Mouse (Mus musculus) sigmoid colon, adult 10 weeks (tissue): Measurements from ENCODE around the gene Gstm7. TPM values are rescaled to one million over a fixed set of nuclear protein-coding genes. Genes with fewer than 3 reads are reported as not detected.

Source experiments
- polyA plus RNA-seq: library from polyadenylated mRNA; stranded (reverse); fragments of 350-450 nt; fragmentation: Illumina TruSeq; extraction: RNeasy Lipid Tissue Mini Kit (QIAGEN cat#74804); gene quantifications from one replicate; pipeline ENCODE4 v1.2.3, GENCODE M21; 2014; ENCODE audit warnings: low read depth, low replicate concordance

The Gstm7 gene
- 4.3 TPM for polyA plus RNA-seq

GRCm38 (mm10) chr3:107931670-107932069 lies at the start of gene Gstm7:
Gene Gstm7, minus strand, starts transcription at chr3:107931817.

GRCm38 (mm10) chr3:107968724-107969395 lies 37.2 kb upstream of the Gstm7 start, which contains the start of gene Gstm3:
Gene Gstm3, minus strand, starts transcription at chr3:107969283.

GRCm38 (mm10) chr3:107943239-107943990 lies 11.8 kb upstream of the Gstm7 start, which contains the start of gene Gstm6:
Gene Gstm6, minus strand, starts transcription at chr3:107943749.

GRCm38 (mm10) chr3:107895720-107896569 lies 35.7 kb downstream of the Gstm7 start, which contains the start of gene Gstm5:
Gene Gstm5, plus strand, starts transcription at chr3:107895821.

GRCm38 (mm10) chr3:107877005-107877404 lies 54.6 kb downstream of the Gstm7 start, which contains the start of gene Eps8l3:
Gene Eps8l3, plus strand, starts transcription at chr3:107877229.

Other genes starting within 250 kb of the Gstm7 start
- 245 TPM for gene Ahcyl1, start 235.3 kb downstream of the Gstm7 start, polyA plus RNA-seq
- 12.6 TPM for gene Csf1, start 171.3 kb downstream of the Gstm7 start, polyA plus RNA-seq
- gene Eps8l3, start 54.6 kb downstream of the Gstm7 start, polyA plus RNA-seq: 71.9 TPM
- gene Gstm5, start 36.0 kb downstream of the Gstm7 start, polyA plus RNA-seq: 64.4 TPM
- 10.1 TPM for gene Gstm6, start 11.9 kb upstream of the Gstm7 start, polyA plus RNA-seq
- 11.6 TPM for gene Gstm3, start 37.5 kb upstream of the Gstm7 start, polyA plus RNA-seq
- 67.8 TPM for gene Gstm2, start 54.6 kb upstream of the Gstm7 start, polyA plus RNA-seq
- gene Gstm1, start 86.2 kb upstream of the Gstm7 start, polyA plus RNA-seq: 29.8 TPM
- gene Gstm4, start 113.1 kb upstream of the Gstm7 start, polyA plus RNA-seq: 2.9 TPM
- 7.4 TPM for gene Ampd2, start 154.8 kb upstream of the Gstm7 start, polyA plus RNA-seq
- 0.88 TPM for gene Gnat2, start 161.0 kb upstream of the Gstm7 start, polyA plus RNA-seq
- gene Gnai3, start 214.3 kb upstream of the Gstm7 start, polyA plus RNA-seq: 306 TPM
- 0.16 TPM for gene Gpr61, start 223.1 kb upstream of the Gstm7 start, polyA plus RNA-seq